Mouse (Mus musculus) bone marrow, adult 2 months (tissue): ENCODE results near the gene Msrb1.

Source experiments
- CTCF ChIP-seq: fragments of 200-500 bp; IDR thresholded peaks from 2 replicates; pipeline ENCODE4 v1.5.1; 2011; ENCODE audit warnings: low read length, control low read depth; ENCODE audit not compliant: control insufficient read depth, insufficient read depth
- POLR2A ChIP-seq: fragments of 200-500 bp; IDR thresholded peaks from 2 replicates; pipeline ENCODE4 v1.6.1; 2011; ENCODE audit warnings: low read depth, mild to moderate bottlenecking, control low read depth, low read length, borderline replicate concordance; ENCODE audit not compliant: control insufficient read depth

- no peak for TF ChIP-seq POLR2A
- peak; percentile 87 for TF ChIP-seq CTCF
These were observed 9.4 kb downstream of the Msrb1 start for GRCm38 (mm10) chr17:24745526-24746497.
